ENCODE assay signal across 14 mouse cellular contexts in genomic region chr6:30654402-30654859, GRCm38 (mm10). TPM values are rescaled to one million over a fixed set of nuclear protein-coding genes. Genes with fewer than 3 reads are reported as not detected.
DNase-seq lines count a peak whose midpoint lies in the region; ATAC-seq and TF ChIP-seq lines count a peak whose summit lies in the region.
"Had no signal": no experiment of that assay in that cellular context is flagged by ENCODE, and none has a peak within 500 bp of the region (broad histone marks: within the 10 kb centered on the region; RNA-seq: fewer than 3 reads in every experiment).

No protein-coding gene starts in this region.

- DNase-seq in stomach, postnatal 0 days (ENCODE audit: low spot score) = no peak
- peak; percentile 27 for DNase-seq in telencephalon, adult 2 months (ENCODE audit: low read depth, low spot score)
- no peak for DNase-seq in lung, adult 2 months
- DNase-seq in urinary bladder, postnatal 14 days (ENCODE audit: low spot score) = no peak
- DNase-seq: adrenal gland, postnatal 10 days; cerebellum, postnatal 36 days; gastrocnemius, postnatal 36 days; kidney, adult 18-20 months; liver, embryonic 13.5 days had no signal

- no peaks in the 10 kb centered on the region for H3K9me3 ChIP-seq in stomach, embryonic 14.5 days (ENCODE audit: control insufficient read depth, low read depth, low read length)
- H3K9me3 ChIP-seq in stomach, postnatal 0 days (ENCODE audit: control insufficient read depth, low read length) = no peaks in the 10 kb centered on the region
- H3K9me3 ChIP-seq in forebrain, embryonic 16.5 days (ENCODE audit: control insufficient read depth, low read length) = no peaks in the 10 kb centered on the region
- no peaks in the 10 kb centered on the region for H3K9me3 ChIP-seq in limb, embryonic 15.5 days
- H3K9me3 ChIP-seq: liver, embryonic 13.5 days had no signal

- no peak for TF ChIP-seq CTCF in stomach, postnatal 0 days (IDR thresholded peaks at IDR 0.05; ENCODE audit: low read depth)
- no peak for TF ChIP-seq CTCF in lung, adult 2 months (IDR thresholded peaks at IDR 0.05; ENCODE audit: insufficient read depth, low read length)

- no peak for TF ChIP-seq POLR2A in lung, adult 2 months (IDR thresholded peaks at IDR 0.05; ENCODE audit: borderline replicate concordance, extremely low read depth, low read depth, low read length)

- ATAC-seq in stomach, embryonic 14.5 days (ENCODE audit: insufficient number of reproducible peaks, insufficient read depth, low FRiP score, low read depth) = no peak
- no peak for ATAC-seq in stomach, postnatal 0 days (ENCODE audit: low FRiP score, low TSS enrichment)
- peak; percentile 69 for ATAC-seq in forebrain, embryonic 16.5 days
- ATAC-seq in limb, embryonic 15.5 days (ENCODE audit: insufficient number of reproducible peaks, low FRiP score, low TSS enrichment, low read depth) = no peak
- ATAC-seq in granulocyte monocyte progenitor cell, adult 5-6 weeks (replicated peaks; ENCODE audit: poor library complexity, severe bottlenecking) = no peak

- WGBS in stomach, embryonic 14.5 days = 58% methylated on average over 6 of the region's 6 CpGs
- 59% methylated on average over 6 of the region's 6 CpGs for WGBS in stomach, postnatal 0 days
- 8% methylated on average over 6 of the region's 6 CpGs for WGBS in forebrain, embryonic 16.5 days
- 25% methylated on average over 6 of the region's 6 CpGs for WGBS in limb, embryonic 15.5 days
- 73% methylated on average over 6 of the region's 6 CpGs for WGBS in lung, adult 2 months

- no peak overlapping the region for H3K9ac ChIP-seq in stomach, embryonic 14.5 days (replicated peaks; ENCODE audit: low read depth, low read length)
- no peak overlapping the region for H3K9ac ChIP-seq in stomach, postnatal 0 days (ENCODE audit: low read length)
- peak overlapping the region; percentile 22; the same call in 1 of the 2 replicates for H3K9ac ChIP-seq in forebrain, embryonic 16.5 days (replicated peaks; ENCODE audit: low read depth, low read length)
- no peak overlapping the region for H3K9ac ChIP-seq in limb, embryonic 15.5 days
- H3K9ac ChIP-seq: liver, embryonic 13.5 days had no signal

- H3K27ac ChIP-seq in stomach, embryonic 14.5 days (ENCODE audit: low read length) = peak overlapping the region; percentile 28
- no peak overlapping the region for H3K27ac ChIP-seq in stomach, postnatal 0 days (replicated peaks)
- peak overlapping the region; percentile 77 for H3K27ac ChIP-seq in forebrain, embryonic 16.5 days (ENCODE audit: low read length)
- peak overlapping the region; percentile 91 for H3K27ac ChIP-seq in limb, embryonic 15.5 days
- H3K27ac ChIP-seq: liver, embryonic 13.5 days had no signal

- no peak overlapping the region for H3K4me3 ChIP-seq in stomach, embryonic 14.5 days (ENCODE audit: low read depth, low read length)
- H3K4me3 ChIP-seq in stomach, postnatal 0 days (ENCODE audit: low read depth, low read length) = no peak overlapping the region
- H3K4me3 ChIP-seq in forebrain, embryonic 16.5 days (replicated peaks; ENCODE audit: low read length) = no peak overlapping the region
- no peak overlapping the region for H3K4me3 ChIP-seq in limb, embryonic 15.5 days
- H3K4me3 ChIP-seq in lung, adult 2 months (replicated peaks; ENCODE audit: extremely low read depth, low read depth, low read length) = no peak overlapping the region
- H3K4me3 ChIP-seq: liver, embryonic 13.5 days had no signal

- no peak for TF ChIP-seq EP300 in stomach, postnatal 0 days (optimal IDR thresholded peaks at IDR 0.05)

- H3K4me2 ChIP-seq in stomach, embryonic 14.5 days (replicated peaks; ENCODE audit: low read depth, low read length) = no peak overlapping the region
- no peak overlapping the region for H3K4me2 ChIP-seq in stomach, postnatal 0 days (replicated peaks; ENCODE audit: low read depth)
- no peak overlapping the region for H3K4me2 ChIP-seq in forebrain, embryonic 16.5 days (ENCODE audit: low read length)
- H3K4me2 ChIP-seq in limb, embryonic 15.5 days = no peak overlapping the region
- H3K4me2 ChIP-seq: liver, embryonic 13.5 days had no signal

- no peaks in the 10 kb centered on the region for H3K36me3 ChIP-seq in stomach, embryonic 14.5 days (ENCODE audit: control insufficient read depth, insufficient read depth, low read length)
- no peaks in the 10 kb centered on the region for H3K36me3 ChIP-seq in stomach, postnatal 0 days (ENCODE audit: control insufficient read depth, insufficient read depth, low read length)
- H3K36me3 ChIP-seq in forebrain, embryonic 16.5 days (ENCODE audit: control insufficient read depth, insufficient read depth) = no peaks in the 10 kb centered on the region
- H3K36me3 ChIP-seq in limb, embryonic 15.5 days = peaks cover 9% of the 10 kb centered on the region; the same call in 1 of the 2 replicates
- H3K36me3 ChIP-seq: liver, embryonic 13.5 days had no signal

- peaks cover 26% of the 10 kb centered on the region for H3K4me1 ChIP-seq in stomach, embryonic 14.5 days (ENCODE audit: control insufficient read depth, insufficient read depth, low read length)
- no peaks in the 10 kb centered on the region for H3K4me1 ChIP-seq in stomach, postnatal 0 days (replicated peaks; ENCODE audit: control insufficient read depth, insufficient read depth)
- H3K4me1 ChIP-seq in forebrain, embryonic 16.5 days (replicated peaks; ENCODE audit: control insufficient read depth, insufficient read depth, low read length) = peaks cover 46% of the 10 kb centered on the region
- H3K4me1 ChIP-seq in limb, embryonic 15.5 days = peaks cover 58% of the 10 kb centered on the region
- H3K4me1 ChIP-seq in lung, adult 2 months (ENCODE audit: control insufficient read depth, insufficient read depth, low read length) = peaks cover 3% of the 10 kb centered on the region; the same call in 1 of the 2 replicates

- no peaks in the 10 kb centered on the region for H3K27me3 ChIP-seq in stomach, embryonic 14.5 days (ENCODE audit: control insufficient read depth, insufficient read depth, low read length)
- no peaks in the 10 kb centered on the region for H3K27me3 ChIP-seq in stomach, postnatal 0 days (ENCODE audit: control insufficient read depth, insufficient read depth, low read length)
- H3K27me3 ChIP-seq in forebrain, embryonic 16.5 days (replicated peaks; ENCODE audit: control insufficient read depth, insufficient read depth, low read length) = no peaks in the 10 kb centered on the region
- no peaks in the 10 kb centered on the region for H3K27me3 ChIP-seq in limb, embryonic 15.5 days
- H3K27me3 ChIP-seq: liver, embryonic 13.5 days had no signal

RNA-seq across cellular contexts. Expression of gene Cpa1, which starts 15.4 kb away (rescaled TPM):
- polyA plus RNA-seq in stomach, embryonic 14.5 days (2014; fragmentation: Nextera tagmentation; extraction: Ambion mirVana) = 1.5 and 116 TPM in 2 replicates
- polyA plus RNA-seq in stomach, postnatal 0 days (2015; fragmentation: Nextera tagmentation; extraction: Ambion mirVana) = 1.3 and 1.5 TPM in 2 replicates
- 0.56 and 0.66 TPM in 2 replicates for polyA plus RNA-seq in forebrain, embryonic 16.5 days (2015; fragmentation: Nextera tagmentation; extraction: Ambion mirVana)
- 1.7 and 1.9 TPM in 2 replicates for polyA plus RNA-seq in limb, embryonic 15.5 days (2015; fragmentation: Nextera tagmentation; extraction: Ambion mirVana)
- total RNA-seq in granulocyte monocyte progenitor cell, adult 5-6 weeks (2014; fragmentation: Nextera tagmentation) = not detected in 2 replicates
- not detected in 2 replicates for total RNA-seq in granulocyte monocyte progenitor cell, adult 5-6 weeks (2017)
- 0.39 and 4.3 TPM in 2 replicates for polyA plus RNA-seq in lung, adult 2 months (2012; rRNA removed)
- total RNA-seq: gastrocnemius, postnatal 36 days; MEL had no signal

RNA-seq across cellular contexts. Expression of gene Cep41, which starts 39.1 kb away (rescaled TPM):
- 10.8 and 12.9 TPM in 2 replicates for polyA plus RNA-seq in stomach, embryonic 14.5 days (2014; fragmentation: Nextera tagmentation; extraction: Ambion mirVana)
- 4.0 and 4.7 TPM in 2 replicates for polyA plus RNA-seq in stomach, postnatal 0 days (2015; fragmentation: Nextera tagmentation; extraction: Ambion mirVana)
- 15.2 and 15.3 TPM in 2 replicates for polyA plus RNA-seq in forebrain, embryonic 16.5 days (2015; fragmentation: Nextera tagmentation; extraction: Ambion mirVana)
- 28.6 and 46.4 TPM in 2 replicates for polyA plus RNA-seq in limb, embryonic 15.5 days (2015; fragmentation: Nextera tagmentation; extraction: Ambion mirVana)
- total RNA-seq in granulocyte monocyte progenitor cell, adult 5-6 weeks (2014; fragmentation: Nextera tagmentation) = 3.4 and 3.7 TPM in 2 replicates
- 3.2 and 6.1 TPM in 2 replicates for total RNA-seq in granulocyte monocyte progenitor cell, adult 5-6 weeks (2017)
- 3.7 and 4.6 TPM in 2 replicates for polyA plus RNA-seq in lung, adult 2 months (2012; rRNA removed)

RNA-seq across cellular contexts. Expression of gene Cpa5, which starts 43.6 kb away (rescaled TPM):
- polyA plus RNA-seq in stomach, embryonic 14.5 days (2014; fragmentation: Nextera tagmentation; extraction: Ambion mirVana) = 0.13 and 0.15 TPM in 2 replicates
- 0.16 and 0.18 TPM in 2 replicates for polyA plus RNA-seq in stomach, postnatal 0 days (2015; fragmentation: Nextera tagmentation; extraction: Ambion mirVana)
- not detected in 2 replicates for polyA plus RNA-seq in forebrain, embryonic 16.5 days (2015; fragmentation: Nextera tagmentation; extraction: Ambion mirVana)
- 0.27 and 0.83 TPM in 2 replicates for polyA plus RNA-seq in limb, embryonic 15.5 days (2015; fragmentation: Nextera tagmentation; extraction: Ambion mirVana)
- total RNA-seq in granulocyte monocyte progenitor cell, adult 5-6 weeks (2014; fragmentation: Nextera tagmentation) = not detected in 2 replicates
- not detected in 2 replicates for total RNA-seq in granulocyte monocyte progenitor cell, adult 5-6 weeks (2017)
- not detected in 2 replicates for polyA plus RNA-seq in lung, adult 2 months (2012; rRNA removed)
- total RNA-seq: adrenal gland, postnatal 10 days; gastrocnemius, postnatal 36 days; MEL had no signal
- polyA plus RNA-seq: liver, embryonic 13.5 days had no signal
